Mouse (Mus musculus) kidney, postnatal 0 days (tissue): ENCODE measurements at regions not wholly inside any gene's neighbourhood (a gene's known extent, or its start where the extent isn't known, plus 50 kb on each side); places are given as distances from the start of the nearest gene placed in this dataset.

ENCODE experiments used
- ATAC-seq: fragments of 200-750 bp; cut with Nextera tagmentation; replicated peaks from 2 replicates; pipeline ENCODE4 v1.8.0; 2017; ENCODE audit warnings: low read depth, moderate number of reproducible peaks, moderate TSS enrichment, moderate library complexity; ENCODE audit not compliant: low FRiP score
- DNase-seq: peaks from one replicate; pipeline ENCODE4 v3.0.0-alpha.2; 2016; ENCODE audit warnings: low spot score
- H3K27ac ChIP-seq: fragments of 300-500 bp; sonication (generic); 2 replicates; pipeline ENCODE4 v1.5.1; 2014; ENCODE audit warnings: mild to moderate bottlenecking
- H3K27me3 ChIP-seq: fragments of 300-500 bp; sonication (generic); 2 replicates; pipeline ENCODE4 v1.6.1; 2014; ENCODE audit warnings: low read length, mixed read lengths; ENCODE audit not compliant: insufficient read depth
- H3K36me3 ChIP-seq: fragments of 300-500 bp; sonication (generic); 2 replicates; pipeline ENCODE4 v1.6.1; 2014; ENCODE audit warnings: low read length, mixed read lengths; ENCODE audit not compliant: insufficient read depth
- H3K4me1 ChIP-seq: fragments of 300-500 bp; sonication (generic); replicated peaks from 2 replicates; pipeline ENCODE4 v1.6.1; 2014; ENCODE audit warnings: antibody characterized with exemption, low read length, mixed read lengths; ENCODE audit not compliant: insufficient read depth
- H3K4me2 ChIP-seq: fragments of 300-500 bp; sonication (generic); 2 replicates; pipeline ENCODE4 v1.6.1; 2014; ENCODE audit warnings: mild to moderate bottlenecking, low read length, moderate library complexity, mixed read lengths
- H3K4me3 ChIP-seq: fragments of 300-500 bp; sonication (generic); replicated peaks from 2 replicates; pipeline ENCODE4 v1.5.1; 2014; ENCODE audit warnings: low read depth, low read length
- H3K9ac ChIP-seq: fragments of 300-500 bp; sonication (generic); 2 replicates; pipeline ENCODE4 v1.6.1; 2014; ENCODE audit warnings: low read depth, low read length
- H3K9me3 ChIP-seq: fragments of 300-500 bp; sonication (generic); replicated peaks from 2 replicates; pipeline ENCODE4 v1.6.1; 2016; ENCODE audit warnings: low read length, inconsistent platforms, mixed read lengths
- CTCF ChIP-seq: IDR thresholded peaks from 2 replicates; pipeline ENCODE4 v1.5.1; 2016; ENCODE audit warnings: antibody characterized with exemption, low read depth, mild to moderate bottlenecking, moderate library complexity
- WGBS: fragments of 180-500 bp; shearing (Covaris S2); extraction: QIAGEN DNeasy Blood & Tissue Kit; methylation state at CpG from one replicate; pipeline ENCODE4 v1.1.7; 2014; 5-methylcytosine and 5-hydroxymethylcytosine counted together

GRCm38 (mm10) chr4:127501881-127502280 is 143.9 kb upstream of the Gjb5 start:
- Histone ChIP-seq H3K4me3 (no peak overlapping the region), H3K9me3 (no peaks in the 10 kb centered on the region), H3K27ac (no peak overlapping the region), H3K27me3 (no peaks in the 10 kb centered on the region), H3K4me1 (no peaks in the 10 kb centered on the region), H3K4me2 (no peak overlapping the region), H3K36me3 (no peaks in the 10 kb centered on the region), H3K9ac (no peak overlapping the region)
- no peak for DNase-seq
- TF ChIP-seq CTCF: no peak
- ATAC-seq: no peak
- WGBS: 89% methylated on average over 7 of the region's 7 CpGs

- H3K36me3 ChIP-seq: no peaks in the 10 kb centered on the region
- 42% methylated on average over 10 of the region's 10 CpGs for WGBS
- TF ChIP-seq CTCF: no peak
- DNase-seq: no peak
- H3K9me3 ChIP-seq: no peaks in the 10 kb centered on the region
- ATAC-seq: no peak
- H3K4me3 ChIP-seq: no peak overlapping the region
- H3K4me1 ChIP-seq: no peaks in the 10 kb centered on the region
- H3K4me2 ChIP-seq: no peak overlapping the region
- H3K9ac ChIP-seq: no peak overlapping the region
- H3K27ac ChIP-seq: no peak overlapping the region
- no peaks in the 10 kb centered on the region for H3K27me3 ChIP-seq
Measured at GRCm38 (mm10) chr4:127487016-127487780, 129.2 kb upstream of the Gjb5 start.

- TF ChIP-seq CTCF: 0 out of 2 replicates have a peak, but pooled peaks have one; percentile 24
- no peaks in the 10 kb centered on the region for H3K4me1 ChIP-seq
- 76% methylated on average over 5 of the region's 5 CpGs for WGBS
Measured at GRCm38 (mm10) chr4:127485238-127485637, 127.3 kb upstream of the Gjb5 start.

GRCm38 (mm10) chr4:127482461-127482860 is 124.5 kb upstream of the Gjb5 start:
- H3K9me3 ChIP-seq: no peaks in the 10 kb centered on the region
- no peak for TF ChIP-seq CTCF
- no peaks in the 10 kb centered on the region for H3K27me3 ChIP-seq
- H3K4me3 ChIP-seq: no peak overlapping the region
- H3K4me1 ChIP-seq: no peaks in the 10 kb centered on the region
- DNase-seq: no peak
- H3K27ac ChIP-seq: no peak overlapping the region
- H3K4me2 ChIP-seq: no peak overlapping the region
- H3K9ac ChIP-seq: no peak overlapping the region
- ATAC-seq: no peak
- H3K36me3 ChIP-seq: no peaks in the 10 kb centered on the region
- WGBS: 25% methylated on average over 4 of the region's 4 CpGs

More at GRCm38 (mm10) chr4:127485238-127485637, 127.3 kb upstream of the Gjb5 start:
- no peak overlapping the region for H3K4me2 ChIP-seq
- no peaks in the 10 kb centered on the region for H3K9me3 ChIP-seq
- H3K27ac ChIP-seq: no peak overlapping the region
- no peaks in the 10 kb centered on the region for H3K27me3 ChIP-seq
- ATAC-seq: no peak
- H3K36me3 ChIP-seq: no peaks in the 10 kb centered on the region
- H3K4me3 ChIP-seq: no peak overlapping the region
- no peak overlapping the region for H3K9ac ChIP-seq
- no peak for DNase-seq

GRCm38 (mm10) chr4:127480339-127480738 is 122.4 kb upstream of the Gjb5 start:
- no peaks in the 10 kb centered on the region for H3K4me1 ChIP-seq
- H3K9me3 ChIP-seq: no peaks in the 10 kb centered on the region
- no peak overlapping the region for H3K27ac ChIP-seq
- WGBS: 58% methylated on average over 5 of the region's 5 CpGs
- H3K36me3 ChIP-seq: no peaks in the 10 kb centered on the region
- no peak for DNase-seq
- no peak overlapping the region for H3K4me2 ChIP-seq
- no peak overlapping the region for H3K9ac ChIP-seq
- no peak overlapping the region for H3K4me3 ChIP-seq
- no peaks in the 10 kb centered on the region for H3K27me3 ChIP-seq
- ATAC-seq: no peak
- no peak for TF ChIP-seq CTCF

GRCm38 (mm10) chr4:127469877-127470276 is 111.9 kb upstream of the Gjb5 start:
- H3K4me3 ChIP-seq: no peak overlapping the region
- no peak overlapping the region for H3K4me2 ChIP-seq
- no peak overlapping the region for H3K27ac ChIP-seq
- ATAC-seq: no peak
- TF ChIP-seq CTCF: no peak
- DNase-seq: no peak
- H3K4me1 ChIP-seq: no peaks in the 10 kb centered on the region
- no peaks in the 10 kb centered on the region for H3K9me3 ChIP-seq
- no peaks in the 10 kb centered on the region for H3K27me3 ChIP-seq
- no peaks in the 10 kb centered on the region for H3K36me3 ChIP-seq
- H3K9ac ChIP-seq: no peak overlapping the region
- WGBS: 78% methylated on average over 7 of the region's 7 CpGs
